Mouse (Mus musculus): Measurements from ENCODE around the gene Smg5.

- TF ChIP-seq CTCF (IDR thresholded peaks at IDR 0.05; ENCODE audit: control insufficient read depth, insufficient read depth, insufficient replicate concordance, low read depth, low read length) (no peak), POLR2A (IDR thresholded peaks at IDR 0.05; ENCODE audit: control insufficient read depth, low read depth, low read length) (0 out of 2 replicates have a peak, but pooled peaks have one; percentile 23)
These were observed 11.1 kb upstream of the Smg5 start, which contains the start of gene Glmp for GRCm38 (mm10) chr3:88324951-88325405.

All from testis, adult 2 months (tissue).